Mouse (Mus musculus): Measurements from ENCODE around the gene Gbp4. TPM values are rescaled to one million over a fixed set of nuclear protein-coding genes. Genes with fewer than 3 reads are reported as not detected.
"Not testable (repeated sequence)": the region's sequence is repeated elsewhere in the genome, so short reads cannot be mapped to it uniquely, and the experiment has no call there.

Gene Gbp4
- 1 to 10 TPM; 1.0 to 1.7 TPM for total RNA-seq (2021)
- long read RNA-seq, experiment 1, full-length matches to known transcripts: 1 of 2 reads
- long read RNA-seq, experiment 1, partial matches to known transcripts: 0 of 2 reads
- long read RNA-seq, experiment 1, other reads (novel, unspliced or antisense): 1 of 2 reads
- long read RNA-seq, experiment 2, full-length matches to known transcripts: 1 of 1 reads
- long read RNA-seq, experiment 2, partial matches to known transcripts: 0 of 1 reads
- long read RNA-seq, experiment 2, other reads (novel, unspliced or antisense): 0 of 1 reads

GRCm38 (mm10) chr5:105139409-105140088 lies at the start of gene Gbp4, which contains the start of the genes Gbp9 and Gbp8:
Gbp4 (minus strand) TSS chr5:105139586.
Gbp9 (minus strand) TSS chr5:105139539.
Gbp8 (minus strand) TSS chr5:105139540.
- not testable (repeated sequence) for H3K27ac ChIP-seq; H3K4me3 ChIP-seq; DNase-seq (ENCODE audit: low spot score in 2 of 2)

GRCm38 (mm10) chr5:105181446-105181845 lies 42.1 kb upstream of the Gbp4 start:
- no peak overlapping the region for H3K27ac ChIP-seq
- TF ChIP-seq CTCF (conservative IDR thresholded peaks at IDR 0.05): no peak
- no peak for DNase-seq (ENCODE audit: low spot score in 2 of 2)
- no peak overlapping the region for H3K4me3 ChIP-seq

GRCm38 (mm10) chr5:105156582-105156981 lies 17.2 kb upstream of the Gbp4 start:
- no peak overlapping the region for H3K4me3 ChIP-seq
- H3K27ac ChIP-seq: no peak overlapping the region
- DNase-seq (ENCODE audit: low spot score in 2 of 2): no peak
- TF ChIP-seq CTCF (conservative IDR thresholded peaks at IDR 0.05): peak; percentile 59

GRCm38 (mm10) chr5:105154049-105154448 lies 14.7 kb upstream of the Gbp4 start:
- no peak for DNase-seq (ENCODE audit: low spot score in 2 of 2)
- no peak overlapping the region for H3K4me3 ChIP-seq
- H3K27ac ChIP-seq: no peak overlapping the region
- no peak for TF ChIP-seq CTCF (conservative IDR thresholded peaks at IDR 0.05)

- H3K4me3 ChIP-seq; DNase-seq (ENCODE audit: low spot score in 2 of 2); H3K27ac ChIP-seq: not testable (repeated sequence)
Observed at GRCm38 (mm10) chr5:105148062-105148461, 8.7 kb upstream of the Gbp4 start.

- H3K4me3 ChIP-seq: no peak overlapping the region
- no peak for TF ChIP-seq CTCF (conservative IDR thresholded peaks at IDR 0.05)
- DNase-seq (ENCODE audit: low spot score in 2 of 2): no peak
- peak overlapping the region; percentile 64; the same call in 1 of the 2 replicates for H3K27ac ChIP-seq
Observed at GRCm38 (mm10) chr5:105146447-105146846, 7.1 kb upstream of the Gbp4 start.

- not testable (repeated sequence) for DNase-seq (ENCODE audit: low spot score in 2 of 2); H3K4me3 ChIP-seq
- H3K27ac ChIP-seq: peak overlapping the region; percentile 64
Observed at GRCm38 (mm10) chr5:105145731-105146130, 6.3 kb upstream of the Gbp4 start.

GRCm38 (mm10) chr5:105140089-105140810 lies 864 bp upstream of the Gbp4 start:
- DNase-seq (ENCODE audit: low spot score in 2 of 2); H3K27ac ChIP-seq; H3K4me3 ChIP-seq: not testable (repeated sequence)

- Histone ChIP-seq H3K27ac (no peak overlapping the region), H3K4me3 (no peak overlapping the region)
- no peak for DNase-seq (ENCODE audit: low spot score in 2 of 2)
- no peak for TF ChIP-seq CTCF (conservative IDR thresholded peaks at IDR 0.05)
Observed at GRCm38 (mm10) chr5:105138906-105139305, 480 bp downstream of the Gbp4 start.

GRCm38 (mm10) chr5:105136706-105137304 lies 2.6 kb downstream of the Gbp4 start:
- not testable (repeated sequence) for DNase-seq (ENCODE audit: low spot score in 2 of 2); H3K4me3 ChIP-seq; H3K27ac ChIP-seq

- H3K4me3 ChIP-seq, H3K27ac ChIP-seq: not testable (repeated sequence)
- DNase-seq (ENCODE audit: low spot score in 2 of 2): peak; percentile 7 to 9
Observed at GRCm38 (mm10) chr5:105121731-105122130, 17.7 kb downstream of the Gbp4 start.

- Histone ChIP-seq H3K27ac (no peak overlapping the region), H3K4me3 (no peak overlapping the region)
- no peak for DNase-seq (ENCODE audit: low spot score in 2 of 2)
- TF ChIP-seq CTCF (conservative IDR thresholded peaks at IDR 0.05): no peak
Observed at GRCm38 (mm10) chr5:105115740-105116139, 23.6 kb downstream of the Gbp4 start.

- no peak for DNase-seq (ENCODE audit: low spot score in 2 of 2)
- Histone ChIP-seq H3K4me3 (no peak overlapping the region), H3K27ac (no peak overlapping the region)
- no peak for TF ChIP-seq CTCF (conservative IDR thresholded peaks at IDR 0.05)
Observed at GRCm38 (mm10) chr5:105114696-105115095, 24.7 kb downstream of the Gbp4 start.

Measured in layer of hippocampus, adult 2 months (tissue).